Mouse (Mus musculus): ENCODE data around the gene Exosc2.

- TF ChIP-seq CTCF (IDR thresholded peaks at IDR 0.05; ENCODE audit: borderline replicate concordance, control insufficient read depth, extremely low read depth, insufficient read depth, low read length, poor library complexity) (no peak), POLR2A (IDR thresholded peaks at IDR 0.05; ENCODE audit: control insufficient read depth, extremely low read depth, insufficient read depth, low read length, poor library complexity) (no peak)
Measured at GRCm38 (mm10) chr2:31715985-31716384, 45.5 kb downstream of the Exosc2 start.
